Comparison of ENCODE assay signal across 19 mouse cellular contexts in genomic region chrX:152161404-152161803, GRCm38 (mm10). TPM values are rescaled to one million over a fixed set of nuclear protein-coding genes. Genes with fewer than 3 reads are reported as not detected.
DNase-seq lines count a peak whose midpoint lies in the region; TF ChIP-seq lines count a peak whose summit lies in the region.
"Had no signal": no experiment of that assay in that cellular context is flagged by ENCODE, and none has a peak within 500 bp of the region (broad histone marks: within the 10 kb centered on the region; RNA-seq: fewer than 3 reads in every experiment).

No protein-coding gene starts in this region.

- peaks cover 9% of the 10 kb centered on the region; the same call in 1 of the 2 replicates for H3K4me1 ChIP-seq in cerebellum, adult 2 months (ENCODE audit: control insufficient read depth, insufficient read depth, low read length)
- H3K4me1 ChIP-seq: embryonic facial prominence, embryonic 12.5 days; embryonic facial prominence, embryonic 15.5 days; forebrain, embryonic 12.5 days; forebrain, embryonic 15.5 days; hindbrain, embryonic 12.5 days; hindbrain, embryonic 15.5 days had no signal

- TF ChIP-seq CTCF in cerebellum, adult 2 months (IDR thresholded peaks at IDR 0.05; ENCODE audit: borderline replicate concordance, insufficient read depth, low read depth, low read length), result no peak

- H3K27me3 ChIP-seq in cerebellum, adult 2 months (ENCODE audit: control insufficient read depth, insufficient read depth, low read length), result no peaks in the 10 kb centered on the region
- H3K27me3 ChIP-seq: CH12.LX had no signal

- peak overlapping the region; percentile 48; the same call in 1 of the 2 replicates for H3K27ac ChIP-seq in cerebellum, adult 2 months (ENCODE audit: insufficient read depth, low read length)
- H3K27ac ChIP-seq: embryonic facial prominence, embryonic 12.5 days; embryonic facial prominence, embryonic 15.5 days; forebrain, embryonic 12.5 days; forebrain, embryonic 15.5 days; hindbrain, embryonic 12.5 days; hindbrain, embryonic 15.5 days had no signal

- 30% methylated on average over 4 of the region's 4 CpGs for WGBS in cerebellum, adult 2 months

- no peak for TF ChIP-seq POLR2A in cerebellum, adult 2 months (IDR thresholded peaks at IDR 0.05; ENCODE audit: borderline replicate concordance, insufficient read depth, low read length)

- no peak overlapping the region for H3K4me3 ChIP-seq in cerebellum, adult 2 months (replicated peaks; ENCODE audit: insufficient read depth, low read depth, low read length)
- H3K4me3 ChIP-seq: embryonic facial prominence, embryonic 12.5 days; embryonic facial prominence, embryonic 15.5 days; forebrain, embryonic 12.5 days; forebrain, embryonic 15.5 days; hindbrain, embryonic 12.5 days; hindbrain, embryonic 15.5 days had no signal

- DNase-seq in cerebellum, adult 11 months, result peak; percentile 40
- DNase-seq in cerebellum, postnatal 10 days, result no peak
- peak; percentile 88 for DNase-seq in brain, adult 2 months (ENCODE audit: low read depth, low spot score)
- DNase-seq in cerebellum, adult 2 months, result peak; percentile 59 to 78
- peak; percentile 75 for DNase-seq in cerebellum, adult 9-11 months
- no peak for DNase-seq in lung, postnatal 4 days
- no peak for DNase-seq in layer of hippocampus, postnatal 36 days
- DNase-seq: adrenal gland, postnatal 10 days; adrenal gland, postnatal 36 days; B cell, adult 2 months; gastrocnemius, postnatal 25 days; kidney, adult 2 months had no signal

RNA-seq across cellular contexts. Expression of gene Iqsec2, which starts 17.3 kb away (rescaled TPM):
- 79.8 and 84.7 TPM in 2 replicates for polyA plus RNA-seq in cerebellum, adult 2 months (2012; rRNA removed)
- 100 to 1,000 TPM; 157 to 165 TPM for total RNA-seq in layer of hippocampus, postnatal 36 days (2021)

Comparison
In these comparisons a context has a peak if more than half of its experiments do, and no peak if none do; other contexts are left out.
1. DNase-seq: peak in cerebellum, adult 11 months (single experiment), brain, adult 2 months (single experiment), cerebellum, adult 2 months (2 of 2) and cerebellum, adult 9-11 months (single experiment); none in cerebellum, postnatal 10 days (0 of 2), lung, postnatal 4 days (0 of 2) and layer of hippocampus, postnatal 36 days (0 of 2).